Mouse (Mus musculus): ENCODE measurements at regions not wholly inside any gene's neighbourhood (a gene's known extent, or its start where the extent isn't known, plus 50 kb on each side); places are given as distances from the start of the nearest gene placed in this dataset.

- no peak for TF ChIP-seq CTCF (IDR thresholded peaks at IDR 0.05; ENCODE audit: borderline replicate concordance, control insufficient read depth, extremely low read depth, insufficient read depth, low read length, poor library complexity)
- no peak for TF ChIP-seq POLR2A (IDR thresholded peaks at IDR 0.05; ENCODE audit: control insufficient read depth, extremely low read depth, insufficient read depth, low read length, poor library complexity)
Observed at GRCm38 (mm10) chr1:153969401-153969800, 69.4 kb upstream of the Teddm2 start.

All from thymus, adult 2 months (tissue).